Mouse (Mus musculus) kidney, adult 10 weeks (tissue): ENCODE data around the gene Gcm1. TPM values are rescaled to one million over a fixed set of nuclear protein-coding genes. Genes with fewer than 3 reads are reported as not detected.

ENCODE experiments used
- polyA plus RNA-seq: library from polyadenylated mRNA; stranded (reverse); fragments of 350-450 nt; fragmentation: Illumina TruSeq; extraction: RNeasy Lipid Tissue Mini Kit (QIAGEN cat#74804); gene quantifications from one replicate; pipeline ENCODE4 v1.2.3, GENCODE M21; 2014; ENCODE audit warnings: low read depth, low replicate concordance

Gcm1 gene
- polyA plus RNA-seq: 2.5 TPM

GRCm38 (mm10) chr9:78051677-78052076 is at the start of gene Gcm1:
Gene Gcm1, plus strand, starts transcription at chr9:78051924.

GRCm38 (mm10) chr9:78108796-78109239 is 57.1 kb downstream of the Gcm1 start, which contains the start of the genes Fbxo9 and Ick:
Gene Fbxo9, minus strand, starts transcription at chr9:78109065.
Gene Ick, plus strand, starts transcription at chr9:78109192.

Other genes starting within 250 kb of the Gcm1 start
- 126 TPM for gene Elovl5, start 134.6 kb upstream of the Gcm1 start, polyA plus RNA-seq
- gene Fbxo9, start 57.1 kb downstream of the Gcm1 start, polyA plus RNA-seq: 49.6 TPM
- gene Ick, start 57.3 kb downstream of the Gcm1 start, polyA plus RNA-seq: 14.0 TPM
- 117 TPM for gene Gsta4, start 130.8 kb downstream of the Gcm1 start, polyA plus RNA-seq
- 11.3 TPM for gene Gsta1, start 178.7 kb downstream of the Gcm1 start, polyA plus RNA-seq
- gene Gm3776, start 205.2 kb downstream of the Gcm1 start, polyA plus RNA-seq: not detected
- gene Gm10639, start 238.0 kb downstream of the Gcm1 start, polyA plus RNA-seq: 86.5 TPM